ENCODE assay signal across 30 mouse cellular contexts in genomic region chr7:107681306-107681705, GRCm38 (mm10). TPM values are rescaled to one million over a fixed set of nuclear protein-coding genes. Genes with fewer than 3 reads are reported as not detected.
"Had no signal": no experiment of that assay in that cellular context is flagged by ENCODE, and none has a peak within 500 bp of the region (broad histone marks: within the 10 kb centered on the region; RNA-seq: fewer than 3 reads in every experiment).

No protein-coding gene starts in this region.

- H3K4me3 ChIP-seq: layer of hippocampus, adult 2 months; liver, embryonic 13.5 days; midbrain, embryonic 12.5 days; midbrain, embryonic 15.5 days; neural tube, embryonic 12.5 days; neural tube, embryonic 15.5 days had no signal

- H3K9ac ChIP-seq: liver, embryonic 13.5 days; lung, embryonic 14.5 days; midbrain, embryonic 12.5 days; midbrain, embryonic 15.5 days; neural tube, embryonic 12.5 days; neural tube, embryonic 15.5 days had no signal

- H3K4me2 ChIP-seq: liver, embryonic 13.5 days; lung, embryonic 14.5 days; midbrain, embryonic 12.5 days; midbrain, embryonic 15.5 days; neural tube, embryonic 12.5 days; neural tube, embryonic 15.5 days had no signal

- H3K36me3 ChIP-seq: liver, embryonic 13.5 days; midbrain, embryonic 12.5 days; midbrain, embryonic 15.5 days; neural tube, embryonic 12.5 days; neural tube, embryonic 15.5 days had no signal

- DNase-seq: kidney, adult 2 months; kidney, postnatal 25 days; layer of hippocampus, adult 9-11 months; liver, embryonic 13.5 days; lung, embryonic 14.5 days; lung, postnatal 14 days; right cerebral cortex, adult 18-20 months; right cerebral cortex, postnatal 14 days; right cerebral cortex, postnatal 4 days; thymus, adult 2 months; thymus, postnatal 14 days; thymus, postnatal 4 days had no signal

- H3K4me1 ChIP-seq: midbrain, embryonic 12.5 days; midbrain, embryonic 15.5 days; neural tube, embryonic 12.5 days; neural tube, embryonic 15.5 days had no signal

- ATAC-seq: midbrain, embryonic 15.5 days had no signal

- H3K27me3 ChIP-seq: liver, embryonic 13.5 days; midbrain, embryonic 12.5 days; midbrain, embryonic 15.5 days; neural tube, embryonic 12.5 days had no signal

- H3K27ac ChIP-seq: kidney, postnatal 0 days; liver, embryonic 13.5 days; macrophage; midbrain, embryonic 12.5 days; midbrain, embryonic 15.5 days; neural tube, embryonic 12.5 days; neural tube, embryonic 15.5 days had no signal

- H3K9me3 ChIP-seq: liver, embryonic 13.5 days; midbrain, embryonic 12.5 days; midbrain, embryonic 15.5 days; neural tube, embryonic 12.5 days; neural tube, embryonic 15.5 days had no signal

RNA-seq across cellular contexts. Expression of gene 5330417H12Rik, which starts 56.3 kb away (rescaled TPM):
- total RNA-seq: layer of hippocampus, adult 2 months; layer of hippocampus, postnatal 25 days; left cerebral cortex, adult 18-20 months; left cerebral cortex, postnatal 25 days; liver, adult 2 months; megakaryocyte, adult 5-6 weeks had no signal
- polyA plus RNA-seq: kidney, adult 2 months; kidney, embryonic 14.5 days; kidney, postnatal 0 days; large intestine, adult 2 months; limb, embryonic 11.5 days; limb, embryonic 14.5 days; liver, adult 2 months; liver, embryonic 13.5 days; liver, embryonic 16.5 days; lung, embryonic 14.5 days; macrophage; midbrain, embryonic 12.5 days; midbrain, embryonic 15.5 days; neural tube, embryonic 12.5 days; neural tube, embryonic 15.5 days; stomach, embryonic 14.5 days; thymus, adult 2 months had no signal
